27 mouse cellular contexts compared by ENCODE assay signal in the genomic region with DNA sequence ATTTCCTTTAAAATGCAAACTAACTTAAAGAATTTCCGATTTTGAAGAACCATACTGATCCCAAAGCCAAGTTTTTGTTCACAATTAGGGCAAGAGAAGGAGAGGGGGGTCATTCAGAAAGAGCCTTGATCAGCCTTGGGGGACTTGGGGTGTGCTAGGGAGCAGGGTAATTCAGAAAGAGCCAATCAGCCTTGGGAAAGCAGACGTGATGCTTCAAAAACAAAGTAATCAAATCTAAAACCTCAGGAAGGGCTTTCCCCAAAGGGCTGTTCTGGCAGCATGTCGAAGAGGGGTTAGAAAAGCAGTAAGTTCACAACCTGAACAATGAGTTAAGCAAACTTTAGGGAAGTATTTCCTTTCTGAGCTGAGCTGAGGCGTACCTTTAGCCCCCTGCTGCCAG. TPM values are rescaled to one million over a fixed set of nuclear protein-coding genes. Genes with fewer than 3 reads are reported as not detected.
DNase-seq lines count a peak whose midpoint lies in the region; ATAC-seq lines count a peak whose summit lies in the region.
"Had no signal": no experiment of that assay in that cellular context is flagged by ENCODE, and none has a peak within 500 bp of the region (broad histone marks: within the 10 kb centered on the region; RNA-seq: fewer than 3 reads in every experiment).

No protein-coding gene starts in this region.

- no peak overlapping the region for H3K4me3 ChIP-seq in embryonic facial prominence, embryonic 11.5 days (ENCODE audit: low read depth, low read length)
- H3K4me3 ChIP-seq in embryonic facial prominence, embryonic 14.5 days (ENCODE audit: low read depth, low read length): no peak overlapping the region
- H3K4me3 ChIP-seq in limb, embryonic 15.5 days: no peak overlapping the region
- H3K4me3 ChIP-seq: erythroblast, embryonic 14.5 days; heart, adult 2 months; hindbrain, embryonic 12.5 days; hindbrain, embryonic 15.5 days had no signal

- H3K27me3 ChIP-seq in embryonic facial prominence, embryonic 11.5 days (ENCODE audit: control insufficient read depth, insufficient read depth, low read length): no peaks in the 10 kb centered on the region
- H3K27me3 ChIP-seq in embryonic facial prominence, embryonic 14.5 days (replicated peaks; ENCODE audit: control insufficient read depth, insufficient read depth, low read length): no peaks in the 10 kb centered on the region
- H3K27me3 ChIP-seq in limb, embryonic 15.5 days: no peaks in the 10 kb centered on the region
- H3K27me3 ChIP-seq: CH12.LX; hindbrain, embryonic 15.5 days; Patski had no signal

- no peaks in the 10 kb centered on the region for H3K9me3 ChIP-seq in embryonic facial prominence, embryonic 11.5 days (replicated peaks; ENCODE audit: control insufficient read depth, low read length)
- no peaks in the 10 kb centered on the region for H3K9me3 ChIP-seq in embryonic facial prominence, embryonic 14.5 days (ENCODE audit: control insufficient read depth, low read length)
- H3K9me3 ChIP-seq in limb, embryonic 15.5 days: no peaks in the 10 kb centered on the region
- H3K9me3 ChIP-seq: G1E; hindbrain, embryonic 12.5 days; hindbrain, embryonic 15.5 days had no signal

- WGBS in embryonic facial prominence, embryonic 11.5 days: 30% methylated on average over 4 of the region's 4 CpGs
- WGBS in embryonic facial prominence, embryonic 14.5 days: 28% methylated on average over 4 of the region's 4 CpGs
- WGBS in limb, embryonic 15.5 days: 35% methylated on average over 4 of the region's 4 CpGs

- H3K36me3 ChIP-seq in embryonic facial prominence, embryonic 11.5 days (replicated peaks; ENCODE audit: control insufficient read depth, insufficient read depth, low read depth, low read length): no peaks in the 10 kb centered on the region
- peaks cover 6% of the 10 kb centered on the region; the same call in 1 of the 2 replicates for H3K36me3 ChIP-seq in embryonic facial prominence, embryonic 14.5 days (ENCODE audit: control insufficient read depth, insufficient read depth, low read length)
- H3K36me3 ChIP-seq in limb, embryonic 15.5 days: peaks cover 13% of the 10 kb centered on the region; the same call in 1 of the 2 replicates
- H3K36me3 ChIP-seq: G1E; hindbrain, embryonic 12.5 days; hindbrain, embryonic 15.5 days had no signal

- H3K27ac ChIP-seq in embryonic facial prominence, embryonic 11.5 days (replicated peaks; ENCODE audit: low read depth, low read length): no peak overlapping the region
- 0 out of 2 replicates have a peak overlapping the region, but pooled peaks have one; percentile 2 for H3K27ac ChIP-seq in embryonic facial prominence, embryonic 14.5 days (replicated peaks; ENCODE audit: low read depth, low read length)
- 0 out of 2 replicates have a peak overlapping the region, but pooled peaks have one; percentile 33 for H3K27ac ChIP-seq in limb, embryonic 15.5 days
- H3K27ac ChIP-seq: heart, adult 2 months; hindbrain, embryonic 12.5 days; hindbrain, embryonic 15.5 days had no signal

- no peaks in the 10 kb centered on the region for H3K4me1 ChIP-seq in embryonic facial prominence, embryonic 11.5 days (ENCODE audit: control insufficient read depth, insufficient read depth, low read length)
- peaks cover 45% of the 10 kb centered on the region for H3K4me1 ChIP-seq in embryonic facial prominence, embryonic 14.5 days (ENCODE audit: control insufficient read depth, insufficient read depth, low read length)
- H3K4me1 ChIP-seq in limb, embryonic 15.5 days: peaks cover 43% of the 10 kb centered on the region

- ATAC-seq in embryonic facial prominence, embryonic 11.5 days (replicated peaks; ENCODE audit: insufficient number of reproducible peaks, low FRiP score, low TSS enrichment, low read depth): no peak
- peak; percentile 38; the same call in 1 of the 2 replicates for ATAC-seq in embryonic facial prominence, embryonic 14.5 days (ENCODE audit: low read depth)
- no peak for ATAC-seq in limb, embryonic 15.5 days (ENCODE audit: insufficient number of reproducible peaks, low FRiP score, low TSS enrichment, low read depth)
- ATAC-seq: forebrain, embryonic 14.5 days; forebrain, postnatal 0 days; intestine, postnatal 0 days; Patski had no signal

- no peak overlapping the region for H3K9ac ChIP-seq in embryonic facial prominence, embryonic 11.5 days (replicated peaks; ENCODE audit: low read length)
- H3K9ac ChIP-seq in embryonic facial prominence, embryonic 14.5 days (ENCODE audit: low read depth, low read length): no peak overlapping the region
- no peak overlapping the region for H3K9ac ChIP-seq in limb, embryonic 15.5 days
- H3K9ac ChIP-seq: forebrain, postnatal 0 days; hindbrain, embryonic 12.5 days; hindbrain, embryonic 15.5 days had no signal

- peak; percentile 55 for DNase-seq in heart, adult 11 months
- DNase-seq in heart, adult 8-10 months (ENCODE audit: low spot score): no peak
- DNase-seq in embryonic facial prominence, embryonic 11.5 days (ENCODE audit: low spot score): peak; percentile 59
- peak; percentile 64 for DNase-seq in embryonic facial prominence, embryonic 14.5 days (ENCODE audit: low spot score)
- DNase-seq in testis, postnatal 14 days (ENCODE audit: low spot score): no peak
- DNase-seq in urinary bladder, postnatal 10 days (ENCODE audit: low spot score): no peak
- DNase-seq: adrenal gland, adult 2 months; adrenal gland, postnatal 14 days; B cell, adult 2 months; cerebellum, adult 11 months; cerebellum, adult 2 months; cerebellum, adult 9-11 months; cerebellum, postnatal 36 days; embryo, embryonic 11 days; forebrain, postnatal 0 days; gastrocnemius, postnatal 25 days; heart, adult 2 months had no signal

- H3K4me2 ChIP-seq in embryonic facial prominence, embryonic 11.5 days (ENCODE audit: low read depth, low read length): no peak overlapping the region
- no peak overlapping the region for H3K4me2 ChIP-seq in embryonic facial prominence, embryonic 14.5 days (ENCODE audit: low read depth, low read length)
- no peak overlapping the region for H3K4me2 ChIP-seq in limb, embryonic 15.5 days
- H3K4me2 ChIP-seq: heart, embryonic 11.5 days; hindbrain, embryonic 12.5 days; hindbrain, embryonic 15.5 days had no signal

RNA-seq across cellular contexts. Expression of a gene that starts 26.0 kb away (rescaled TPM):
- 10 to 100 TPM in 2 of 4 experiments, 1 to 10 TPM in 2; 8.3 to 11.3 (median 10.3) TPM for total RNA-seq in heart, adult 8-10 months (2022)
- 7.5 and 9.4 TPM in 2 replicates for polyA plus RNA-seq in embryonic facial prominence, embryonic 11.5 days (2014; fragmentation: Nextera tagmentation; extraction: Ambion mirVana)
- 15.8 and 19.7 TPM in 2 replicates for polyA plus RNA-seq in embryonic facial prominence, embryonic 14.5 days (2014; fragmentation: Nextera tagmentation; extraction: Ambion mirVana)
- polyA plus RNA-seq in limb, embryonic 15.5 days (2015; fragmentation: Nextera tagmentation; extraction: Ambion mirVana): 28.6 and 35.9 TPM in 2 replicates
- polyA plus RNA-seq: erythroblast, embryonic 14.5 days had no signal

Comparison
In these comparisons a context has a peak if more than half of its experiments do, and no peak if none do; other contexts are left out.
1. DNase-seq: peak in heart, adult 11 months (single experiment), embryonic facial prominence, embryonic 11.5 days (single experiment) and embryonic facial prominence, embryonic 14.5 days (single experiment); none in heart, adult 8-10 months (single experiment), testis, postnatal 14 days (single experiment) and urinary bladder, postnatal 10 days (single experiment).